Mouse (Mus musculus) cerebellum, postnatal 36 days (tissue): ENCODE measurements at regions not wholly inside any gene's neighbourhood (a gene's known extent, or its start where the extent isn't known, plus 50 kb on each side); places are given as distances from the start of the nearest gene placed in this dataset.

ENCODE experiments used
- DNase-seq, 2 experiments: peaks; one replicate each; pipeline ENCODE4 v3.0.0; 2021 to 2022; ENCODE audit warnings: mixed read lengths in 2 of 2

DNA sequence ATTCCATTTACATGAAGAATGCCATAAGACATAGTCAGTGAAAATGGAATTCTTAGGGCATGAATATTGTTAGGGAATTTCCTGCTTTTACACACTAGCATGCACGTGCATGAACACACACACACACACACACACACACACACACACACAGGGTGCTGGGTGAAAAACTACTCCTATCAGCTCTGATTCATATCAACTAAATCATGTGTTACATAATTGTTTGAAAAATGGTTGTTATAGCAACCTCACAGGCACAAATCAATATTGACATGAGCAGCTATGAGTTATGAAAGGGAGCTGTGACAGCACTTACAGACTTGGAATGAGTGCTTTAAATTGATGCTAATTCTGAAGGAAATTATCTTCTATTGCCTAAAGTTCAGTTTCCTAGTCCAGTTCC is 72.8 kb upstream of the Ahr start:
- DNase-seq, result no peak

GRCm38 (mm10) chr12:35603742-35604141 is 68.9 kb upstream of the Ahr start:
- no peak for DNase-seq

- DNase-seq, result no peak
Observed at GRCm38 (mm10) chr12:35602589-35602988, 67.8 kb upstream of the Ahr start.

- no peak for DNase-seq
Observed at GRCm38 (mm10) chr12:35598298-35598697, 63.5 kb upstream of the Ahr start.

DNA sequence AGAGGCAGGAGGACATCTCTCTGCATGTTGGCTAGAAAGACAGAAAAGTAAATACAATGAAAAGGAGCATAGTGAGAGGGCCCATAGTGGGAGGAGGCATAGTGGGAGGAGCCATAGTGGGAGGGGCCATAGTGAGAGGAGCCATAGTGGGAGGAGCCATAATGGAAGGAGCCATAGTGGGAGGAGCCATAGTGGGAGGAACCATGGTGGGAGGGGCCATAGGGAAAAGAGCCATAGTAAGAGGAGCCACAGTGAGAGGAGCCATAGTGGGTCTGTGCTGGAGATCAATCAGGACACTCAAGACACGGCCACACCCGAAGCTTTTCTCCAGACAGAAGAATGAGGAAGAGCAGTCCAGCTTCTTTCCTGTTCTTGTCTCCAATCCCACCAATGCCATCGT is 58.0 kb upstream of the Ahr start:
- no peak for DNase-seq
